Comparison of ENCODE assay signal across 9 mouse cellular contexts in the genomic region with DNA sequence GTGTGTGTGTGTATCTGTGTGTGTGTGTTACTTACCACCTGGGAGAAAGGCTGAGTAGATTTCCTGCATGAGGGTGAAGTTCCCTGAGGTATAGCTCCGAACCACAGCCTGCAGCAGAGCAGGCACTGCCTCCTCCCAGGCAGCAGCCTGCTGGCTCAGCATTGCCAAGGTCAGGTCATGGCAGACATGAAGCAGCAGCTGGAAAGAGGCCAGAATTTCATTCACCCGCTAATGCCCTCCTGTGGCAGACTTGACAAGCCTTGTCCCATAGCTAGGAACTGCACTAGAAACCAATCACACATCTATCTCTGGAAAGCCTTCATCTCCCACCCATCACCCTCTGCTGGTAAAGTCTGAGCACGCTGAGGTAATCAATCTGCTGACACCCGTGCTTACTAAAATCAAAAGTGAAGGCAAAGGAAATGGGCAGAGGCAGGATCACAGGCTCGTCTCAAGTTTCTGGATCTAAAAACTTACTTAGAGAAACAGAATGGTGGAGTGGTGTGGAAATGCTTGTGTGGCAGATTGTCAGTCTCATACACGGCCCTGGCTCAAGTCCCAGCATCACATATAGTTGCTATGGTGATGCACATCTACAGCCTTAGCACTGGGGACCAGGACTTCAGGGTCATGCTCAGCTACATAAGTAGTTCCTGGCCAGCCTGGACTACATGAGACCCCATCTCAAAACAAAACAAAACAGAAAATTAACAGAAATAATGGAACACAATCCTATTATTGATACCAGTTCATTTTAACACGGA. TPM values are rescaled to one million over a fixed set of nuclear protein-coding genes. Genes with fewer than 3 reads are reported as not detected.
A peak's percentile ranks its signal among the peaks of the same experiment; 100 is the strongest.
DNase-seq lines count a peak whose midpoint lies in the region; ATAC-seq and TF ChIP-seq lines count a peak whose summit lies in the region.
"Had no signal": no experiment of that assay in that cellular context is flagged by ENCODE, and none has a peak within 500 bp of the region (broad histone marks: within the 10 kb centered on the region; RNA-seq: fewer than 3 reads in every experiment).

No protein-coding gene starts in this region.

- peak; percentile 57 for TF ChIP-seq CTCF in heart, postnatal 0 days (IDR thresholded peaks at IDR 0.05; ENCODE audit: low read depth)

- no peak for ATAC-seq in hindbrain, embryonic 14.5 days (ENCODE audit: low FRiP score)
- no peak for ATAC-seq in hindbrain, embryonic 11.5 days (ENCODE audit: low FRiP score)
- peak; percentile 85 for ATAC-seq in heart, postnatal 0 days (ENCODE audit: insufficient read depth, low read depth)
- ATAC-seq in liver, embryonic 12.5 days = no peak

- 68% methylated on average over 7 of the region's 7 CpGs for WGBS in hindbrain, embryonic 14.5 days
- WGBS in hindbrain, embryonic 11.5 days = 80% methylated on average over 7 of the region's 7 CpGs
- 37% methylated on average over 7 of the region's 7 CpGs for WGBS in heart, postnatal 0 days
- WGBS in liver, embryonic 12.5 days (ENCODE audit: insufficient replicate concordance) = 82% methylated on average over 7 of the region's 7 CpGs

- peaks cover 98% of the 10 kb centered on the region for H3K36me3 ChIP-seq in hindbrain, embryonic 14.5 days (replicated peaks; ENCODE audit: control insufficient read depth, insufficient read depth)
- peaks cover 7% of the 10 kb centered on the region; the same call in 1 of the 2 replicates for H3K36me3 ChIP-seq in hindbrain, embryonic 11.5 days (ENCODE audit: control insufficient read depth, insufficient read depth, low read length)
- peaks cover 51% of the 10 kb centered on the region for H3K36me3 ChIP-seq in heart, postnatal 0 days (replicated peaks; ENCODE audit: control insufficient read depth, insufficient read depth, low read length)
- peaks cover 98% of the 10 kb centered on the region for H3K36me3 ChIP-seq in liver, embryonic 12.5 days

- TF ChIP-seq EP300 in heart, postnatal 0 days (IDR thresholded peaks at IDR 0.05; ENCODE audit: low read depth) = no peak

- no peaks in the 10 kb centered on the region for H3K27me3 ChIP-seq in hindbrain, embryonic 14.5 days (ENCODE audit: control insufficient read depth, insufficient read depth, low read length)
- no peaks in the 10 kb centered on the region for H3K27me3 ChIP-seq in hindbrain, embryonic 11.5 days (ENCODE audit: control insufficient read depth, insufficient read depth, low read length)
- no peaks in the 10 kb centered on the region for H3K27me3 ChIP-seq in heart, postnatal 0 days (ENCODE audit: control insufficient read depth, insufficient read depth, low read length)
- no peaks in the 10 kb centered on the region for H3K27me3 ChIP-seq in liver, embryonic 12.5 days (replicated peaks)
- H3K27me3 ChIP-seq: megakaryocyte, embryonic 14.5 days had no signal

- H3K4me2 ChIP-seq in hindbrain, embryonic 14.5 days (replicated peaks) = no peak overlapping the region
- no peak overlapping the region for H3K4me2 ChIP-seq in hindbrain, embryonic 11.5 days (replicated peaks; ENCODE audit: low read depth, low read length)
- H3K4me2 ChIP-seq in heart, postnatal 0 days (ENCODE audit: low read depth, low read length) = no peak overlapping the region
- no peak overlapping the region for H3K4me2 ChIP-seq in liver, embryonic 12.5 days

- no peak overlapping the region for H3K27ac ChIP-seq in hindbrain, embryonic 14.5 days
- H3K27ac ChIP-seq in hindbrain, embryonic 11.5 days (ENCODE audit: low read depth, low read length) = no peak overlapping the region
- peak overlapping the region; percentile 78 for H3K27ac ChIP-seq in heart, postnatal 0 days (ENCODE audit: low read depth)
- peak overlapping the region; percentile 77; the same call in 1 of the 2 replicates for H3K27ac ChIP-seq in liver, embryonic 12.5 days

- no peak overlapping the region for H3K4me3 ChIP-seq in hindbrain, embryonic 14.5 days (replicated peaks; ENCODE audit: low read length)
- no peak overlapping the region for H3K4me3 ChIP-seq in hindbrain, embryonic 11.5 days (ENCODE audit: low read depth, low read length)
- H3K4me3 ChIP-seq in heart, postnatal 0 days (ENCODE audit: low read depth, low read length) = no peak overlapping the region
- no peak overlapping the region for H3K4me3 ChIP-seq in liver, embryonic 12.5 days
- H3K4me3 ChIP-seq: megakaryocyte, embryonic 14.5 days had no signal

- H3K4me1 ChIP-seq in hindbrain, embryonic 14.5 days (replicated peaks; ENCODE audit: control insufficient read depth, insufficient read depth, low read length) = no peaks in the 10 kb centered on the region
- no peaks in the 10 kb centered on the region for H3K4me1 ChIP-seq in hindbrain, embryonic 11.5 days (replicated peaks; ENCODE audit: control insufficient read depth, insufficient read depth, low read length)
- peaks cover 20% of the 10 kb centered on the region for H3K4me1 ChIP-seq in heart, postnatal 0 days (ENCODE audit: control insufficient read depth, insufficient read depth)
- H3K4me1 ChIP-seq in liver, embryonic 12.5 days = peaks cover 25% of the 10 kb centered on the region

- H3K9ac ChIP-seq in hindbrain, embryonic 14.5 days = no peak overlapping the region
- no peak overlapping the region for H3K9ac ChIP-seq in hindbrain, embryonic 11.5 days (ENCODE audit: low read depth, low read length)
- H3K9ac ChIP-seq in heart, postnatal 0 days (replicated peaks; ENCODE audit: low read depth, low read length) = no peak overlapping the region
- no peak overlapping the region for H3K9ac ChIP-seq in liver, embryonic 12.5 days

- DNase-seq in hindbrain, embryonic 14.5 days (ENCODE audit: low spot score) = peak; percentile 73
- no peak for DNase-seq in hindbrain, embryonic 11.5 days (ENCODE audit: low spot score)
- peak; percentile 94 for DNase-seq in MN1 (ENCODE audit: low spot score)
- peak; percentile 87 to 91 for DNase-seq in cerebellum, postnatal 10 days
- DNase-seq in heart, postnatal 0 days (ENCODE audit: low spot score) = peak; percentile 84
- peak; percentile 57 to 61 for DNase-seq in right cerebral cortex, postnatal 10 days (ENCODE audit: low spot score in 2 of 2)
- no peak for DNase-seq in thymus, postnatal 25 days

- H3K9me3 ChIP-seq in hindbrain, embryonic 14.5 days (ENCODE audit: control insufficient read depth, low read length) = no peaks in the 10 kb centered on the region
- H3K9me3 ChIP-seq in hindbrain, embryonic 11.5 days (ENCODE audit: control insufficient read depth, low read length) = no peaks in the 10 kb centered on the region
- no peaks in the 10 kb centered on the region for H3K9me3 ChIP-seq in heart, postnatal 0 days (replicated peaks; ENCODE audit: control insufficient read depth, low read length)
- no peaks in the 10 kb centered on the region for H3K9me3 ChIP-seq in liver, embryonic 12.5 days (replicated peaks)
- H3K9me3 ChIP-seq: megakaryocyte, embryonic 14.5 days had no signal

RNA-seq across cellular contexts. Expression of a gene that starts 22.6 kb away (rescaled TPM):
- 96.1 and 111 TPM in 2 replicates for polyA plus RNA-seq in hindbrain, embryonic 14.5 days (2014; fragmentation: Nextera tagmentation; extraction: Ambion mirVana)
- 112 and 116 TPM in 2 replicates for polyA plus RNA-seq in hindbrain, embryonic 11.5 days (2014; fragmentation: Nextera tagmentation; extraction: Ambion mirVana)
- total RNA-seq in heart, postnatal 0 days (2014; rRNA removed; ENCODE audit: low replicate concordance) = 73.1 and 76.6 TPM in 2 replicates
- 68.6 and 71.3 TPM in 2 replicates for polyA plus RNA-seq in heart, postnatal 0 days (2015; fragmentation: Nextera tagmentation; extraction: Ambion mirVana)
- 50.5 and 51.8 TPM in 2 replicates for polyA plus RNA-seq in liver, embryonic 12.5 days (2016; fragmentation: Nextera tagmentation; extraction: Ambion mirVana)

RNA-seq across cellular contexts. Expression of a gene that starts 33.6 kb away (rescaled TPM):
- polyA plus RNA-seq in hindbrain, embryonic 14.5 days (2014; fragmentation: Nextera tagmentation; extraction: Ambion mirVana) = not detected in 2 replicates
- not detected in 2 replicates for polyA plus RNA-seq in hindbrain, embryonic 11.5 days (2014; fragmentation: Nextera tagmentation; extraction: Ambion mirVana)
- not detected in 2 replicates for total RNA-seq in heart, postnatal 0 days (2014; rRNA removed; ENCODE audit: low replicate concordance)
- not detected in 2 replicates for polyA plus RNA-seq in heart, postnatal 0 days (2015; fragmentation: Nextera tagmentation; extraction: Ambion mirVana)
- polyA plus RNA-seq in liver, embryonic 12.5 days (2016; fragmentation: Nextera tagmentation; extraction: Ambion mirVana) = not detected in 2 replicates

RNA-seq across cellular contexts. Expression of a gene that starts 41.8 kb away (rescaled TPM):
- polyA plus RNA-seq in hindbrain, embryonic 14.5 days (2014; fragmentation: Nextera tagmentation; extraction: Ambion mirVana) = 12.5 and 15.5 TPM in 2 replicates
- 21.0 and 32.0 TPM in 2 replicates for polyA plus RNA-seq in hindbrain, embryonic 11.5 days (2014; fragmentation: Nextera tagmentation; extraction: Ambion mirVana)
- 15.7 and 16.4 TPM in 2 replicates for total RNA-seq in heart, postnatal 0 days (2014; rRNA removed; ENCODE audit: low replicate concordance)
- 5.7 and 6.1 TPM in 2 replicates for polyA plus RNA-seq in heart, postnatal 0 days (2015; fragmentation: Nextera tagmentation; extraction: Ambion mirVana)
- 25.4 and 26.0 TPM in 2 replicates for polyA plus RNA-seq in liver, embryonic 12.5 days (2016; fragmentation: Nextera tagmentation; extraction: Ambion mirVana)

RNA-seq across cellular contexts. Expression of a gene that starts 44.9 kb away (rescaled TPM):
- polyA plus RNA-seq in hindbrain, embryonic 14.5 days (2014; fragmentation: Nextera tagmentation; extraction: Ambion mirVana) = 86.9 and 98.4 TPM in 2 replicates
- 117 and 132 TPM in 2 replicates for polyA plus RNA-seq in hindbrain, embryonic 11.5 days (2014; fragmentation: Nextera tagmentation; extraction: Ambion mirVana)
- 50.6 and 58.4 TPM in 2 replicates for total RNA-seq in heart, postnatal 0 days (2014; rRNA removed; ENCODE audit: low replicate concordance)
- polyA plus RNA-seq in heart, postnatal 0 days (2015; fragmentation: Nextera tagmentation; extraction: Ambion mirVana) = 124 and 126 TPM in 2 replicates
- polyA plus RNA-seq in liver, embryonic 12.5 days (2016; fragmentation: Nextera tagmentation; extraction: Ambion mirVana) = 129 and 137 TPM in 2 replicates

Comparison
In these comparisons a context has a peak if more than half of its experiments do, and no peak if none do; other contexts are left out.
1. DNase-seq: peak in hindbrain, embryonic 14.5 days (single experiment), MN1 (single experiment), cerebellum, postnatal 10 days (2 of 2), heart, postnatal 0 days (single experiment) and right cerebral cortex, postnatal 10 days (2 of 2); none in hindbrain, embryonic 11.5 days (single experiment) and thymus, postnatal 25 days (single experiment).
2. H3K27ac ChIP-seq: peak in heart, postnatal 0 days (single experiment) and liver, embryonic 12.5 days (single experiment); none in hindbrain, embryonic 14.5 days (single experiment) and hindbrain, embryonic 11.5 days (single experiment).